Mouse (Mus musculus) gastrocnemius, postnatal 14 days (tissue): ENCODE results near the gene Fam83e. TPM values are rescaled to one million over a fixed set of nuclear protein-coding genes. Genes with fewer than 3 reads are reported as not detected.

Source experiments
- DNase-seq: peaks from one replicate; pipeline ENCODE4 v3.0.0; 2021; ENCODE audit warnings: mixed read lengths
- intact Hi-C: fragments of 180-260 bp; cut with DNase I; formaldehyde crosslinking; loops from one replicate; pipeline ENCODE4 v1.15.1; 2025; ENCODE audit warnings: low total_unique reads
- total RNA-seq, 2 experiments: library from RNA; stranded (reverse); gene quantifications; 2 replicates each; pipeline ENCODE4 v1.2.3; 2021

Gene Fam83e
- total RNA-seq, 2 experiments from 2014 or later, result 0.16 TPM

DNA sequence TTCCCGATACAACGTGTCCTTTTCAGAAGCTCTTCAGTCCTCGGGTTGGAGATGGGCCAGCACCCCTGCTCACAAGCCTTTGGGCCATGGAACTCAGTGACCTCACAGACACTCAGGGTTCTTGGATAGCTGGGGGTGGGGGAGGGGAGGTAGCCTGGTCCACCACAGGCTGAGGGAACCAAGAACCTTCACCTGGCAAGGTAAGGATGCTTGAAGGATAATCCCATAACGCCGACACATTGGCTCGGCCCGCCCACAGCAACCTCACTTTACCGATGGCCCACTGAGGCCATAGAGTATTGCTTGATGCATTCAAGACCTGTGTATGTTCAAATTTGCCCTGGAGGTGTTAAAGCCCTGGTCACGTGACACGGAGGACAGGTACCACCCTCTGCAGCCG is 4.7 kb downstream of the Fam83e start, which contains the start of gene Spaca4:
Gene Spaca4, minus strand, starts transcription at position 101 of the 400 bp plus-strand sequence.
- no peak for DNase-seq
- intact Hi-C loops, result no loop called here

DNA sequence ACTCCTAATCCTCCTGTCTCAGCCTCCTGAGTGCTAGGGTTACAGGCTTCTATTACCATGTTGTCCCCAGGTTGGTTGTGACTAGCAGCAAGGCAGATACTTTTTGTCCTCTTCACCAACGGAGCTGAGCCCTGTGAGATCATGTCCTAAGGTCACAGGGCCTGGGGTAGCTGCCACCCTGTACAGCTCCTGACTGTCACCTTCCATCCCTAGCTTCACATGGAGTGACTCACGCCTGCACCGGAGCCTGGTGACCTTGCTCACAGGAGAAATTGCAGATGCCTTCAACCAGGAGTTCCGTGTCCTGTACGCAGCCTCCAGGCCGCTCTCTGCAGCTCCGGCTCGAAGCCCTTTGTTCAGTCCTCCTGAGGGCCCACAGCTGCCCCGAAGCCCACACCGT is 5.4 kb downstream of the Fam83e start:
- intact Hi-C loops, result no loop called here
- no peak for DNase-seq

GRCm38 (mm10) chr7:45727625-45728024 is 6.6 kb downstream of the Fam83e start:
- no peak for DNase-seq
- intact Hi-C loops, result no loop called here

GRCm38 (mm10) chr7:45730727-45731431 is 9.9 kb downstream of the Fam83e start:
- intact Hi-C loops, result no loop called here
- DNase-seq, result no peak

DNA sequence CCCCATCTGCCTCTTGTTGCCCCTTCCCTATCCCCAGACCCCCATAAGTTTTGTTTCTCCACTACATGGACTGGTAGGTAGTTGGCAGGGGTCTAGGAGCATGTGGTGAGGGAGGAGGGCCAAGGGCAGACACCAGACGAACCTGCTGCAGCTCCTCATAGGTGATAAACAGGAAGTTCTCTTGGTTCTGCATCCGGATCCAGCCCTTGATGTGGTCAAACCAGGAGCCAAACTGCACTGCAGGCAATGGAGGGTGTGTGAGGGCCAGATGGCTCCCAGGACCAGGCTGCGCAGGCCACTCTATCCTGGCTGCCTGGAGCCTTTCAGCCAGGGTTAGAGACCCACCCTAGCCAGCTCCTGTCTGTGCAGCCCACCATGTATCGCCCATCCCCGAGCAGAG is 12.5 kb downstream of the Fam83e start:
- intact Hi-C loops, result no loop called here

DNA sequence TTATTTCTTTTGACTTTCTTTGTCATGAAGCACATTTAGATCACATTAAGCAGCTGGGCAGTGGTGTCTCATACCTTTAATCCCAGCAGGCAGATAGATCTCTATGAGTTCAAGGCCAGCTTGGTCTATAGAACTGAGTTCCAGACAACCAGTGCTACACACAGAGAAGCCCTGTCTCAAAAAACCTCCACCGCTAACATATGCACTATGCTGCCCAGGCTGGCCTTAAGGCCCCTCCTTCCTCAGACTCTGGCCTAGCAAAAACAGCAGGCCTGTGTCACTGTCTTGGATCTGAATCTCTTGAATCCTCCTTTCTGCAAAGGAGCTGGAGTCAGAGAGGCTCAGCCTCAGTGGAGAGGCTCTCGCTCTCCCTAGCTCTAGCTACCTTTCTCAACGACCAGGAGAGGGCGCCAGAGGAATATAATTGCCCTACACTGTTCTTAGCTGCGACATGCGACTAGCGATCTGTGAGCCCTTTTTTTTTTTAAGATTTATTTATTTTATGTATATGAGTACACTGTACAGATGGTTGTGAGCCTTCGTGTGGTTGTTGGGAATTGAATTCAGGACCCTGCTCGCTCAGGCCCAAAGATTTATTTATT is 18.3 kb downstream of the Fam83e start:
- intact Hi-C loops, result loop anchor here (2.0 kb wide), 1 partner anchor 62 kb away; no protein-coding TSS in a partner anchor

More for the DNA sequence above, 12.5 kb downstream of the Fam83e start:
- DNase-seq, result no peak

DNA sequence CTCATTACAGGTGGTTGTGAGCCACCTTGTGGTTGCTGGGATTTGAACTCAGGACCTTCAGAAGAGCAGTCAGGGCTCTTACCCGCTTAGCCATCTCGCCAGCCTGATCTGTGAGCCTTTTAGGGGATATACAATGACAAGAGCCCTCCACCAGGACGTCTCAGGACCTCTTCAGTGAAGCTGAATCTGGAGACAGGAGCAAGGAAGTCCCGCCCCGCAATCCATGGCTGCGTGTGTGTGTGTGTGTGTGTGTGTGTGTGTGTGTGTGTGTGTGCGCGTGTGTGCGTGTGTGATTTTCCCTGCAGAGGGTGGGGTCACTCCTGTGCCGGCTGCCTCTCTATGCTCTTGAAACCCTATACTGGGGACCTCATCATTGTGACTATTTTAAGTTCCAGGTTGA is 18.8 kb downstream of the Fam83e start:
- intact Hi-C loops, result loop anchor here (2.0 kb wide), 1 partner anchor 61 kb away; no protein-coding TSS in a partner anchor
- no peak for DNase-seq

More for the DNA sequence above, 18.3 kb downstream of the Fam83e start:
- DNase-seq, result peak; percentile 75

DNA sequence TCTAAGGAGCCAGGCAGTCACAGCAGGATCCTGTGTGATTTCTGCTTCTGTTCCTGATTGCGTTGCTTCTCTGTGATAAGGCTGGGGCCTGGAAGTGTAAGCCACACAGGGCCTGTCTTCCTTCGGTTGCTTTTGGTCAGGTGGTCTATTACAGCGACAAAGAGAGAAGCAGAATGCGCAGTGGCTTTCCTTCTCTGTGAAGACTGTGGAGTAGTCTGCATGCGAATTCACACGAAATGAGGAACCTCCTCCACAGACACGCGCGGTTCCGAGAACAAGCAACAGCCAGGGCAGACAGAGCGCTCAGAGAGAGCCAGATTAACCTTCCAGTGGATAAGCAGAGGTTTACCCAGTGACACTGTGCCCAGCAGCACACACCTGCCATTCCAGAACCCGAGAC is 20.3 kb downstream of the Fam83e start:
- intact Hi-C loops, result no loop called here
- no peak for DNase-seq

DNA sequence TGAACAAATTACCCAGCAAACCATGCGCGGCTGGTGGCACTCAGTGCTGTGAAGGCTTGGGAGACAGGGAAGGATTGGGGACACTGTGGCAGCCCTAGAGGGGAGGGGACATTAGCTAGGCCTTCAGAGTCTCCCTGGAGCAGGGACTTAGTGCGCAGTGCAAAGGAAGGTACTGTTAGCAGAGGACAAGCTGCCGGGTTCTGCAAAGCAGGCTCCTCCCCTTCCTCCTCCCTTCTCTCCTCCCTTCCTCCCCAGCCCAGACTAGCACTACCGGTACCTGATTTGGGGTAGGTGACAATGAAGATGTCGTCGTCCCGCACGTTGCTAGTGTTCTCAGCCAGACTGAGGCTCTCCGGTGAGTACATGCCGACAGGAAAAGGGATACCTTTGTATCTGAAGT is 20.8 kb downstream of the Fam83e start:
- DNase-seq, result no peak
- intact Hi-C loops, result no loop called here

DNA sequence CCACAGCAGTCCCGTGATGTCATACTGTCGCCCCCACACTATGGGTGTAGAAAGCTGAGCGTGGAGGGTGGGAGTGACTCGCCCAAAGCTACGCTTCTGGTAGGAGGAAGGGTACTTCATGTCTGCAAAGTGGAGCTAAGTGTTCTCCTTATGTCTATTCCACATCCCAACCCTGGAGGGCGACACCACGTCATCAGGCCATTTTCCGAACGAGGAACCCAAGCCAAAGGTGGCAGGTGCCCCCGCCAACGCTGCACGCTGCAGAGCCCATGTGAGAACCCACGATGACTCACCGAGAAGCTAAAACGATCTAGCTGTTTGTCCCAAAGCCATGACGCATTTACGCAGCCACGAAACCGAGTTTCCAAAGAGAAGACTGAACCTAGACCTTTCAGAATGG is 21.3 kb downstream of the Fam83e start:
- DNase-seq, result no peak
- intact Hi-C loops, result no loop called here

- intact Hi-C loops, result loop anchor here (2.0 kb wide), 1 partner anchor 50 kb away; no protein-coding TSS in a partner anchor
- DNase-seq, result peak; percentile 72
Measured at GRCm38 (mm10) chr7:45744387-45744786, 23.4 kb downstream of the Fam83e start.

- intact Hi-C loops, result no loop called here
Measured at GRCm38 (mm10) chr7:45746518-45746917, 25.5 kb downstream of the Fam83e start.

DNA sequence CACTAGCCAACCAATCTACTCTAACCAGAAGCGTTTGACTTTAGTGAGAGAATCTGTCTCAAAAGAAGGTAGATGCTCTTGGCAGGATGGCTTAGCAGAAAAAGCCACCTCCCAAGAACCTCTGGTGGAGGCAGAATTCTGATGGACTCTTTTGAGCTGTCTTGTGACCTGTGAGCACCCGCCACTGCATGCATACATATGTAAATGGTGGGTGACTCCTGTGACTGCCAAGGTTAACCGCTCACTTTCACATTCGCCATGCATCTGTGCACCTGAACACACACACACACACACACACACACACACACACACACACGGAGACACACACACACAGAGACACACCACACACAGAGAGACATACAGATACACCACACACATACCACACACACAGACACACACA is 26.4 kb downstream of the Fam83e start:
- DNase-seq, result no peak
- intact Hi-C loops, result no loop called here

More at GRCm38 (mm10) chr7:45746518-45746917, 25.5 kb downstream of the Fam83e start:
- no peak for DNase-seq

GRCm38 (mm10) chr7:45748110-45748509 is 27.1 kb downstream of the Fam83e start:
- intact Hi-C loops, result no loop called here
- DNase-seq, result no peak

DNA sequence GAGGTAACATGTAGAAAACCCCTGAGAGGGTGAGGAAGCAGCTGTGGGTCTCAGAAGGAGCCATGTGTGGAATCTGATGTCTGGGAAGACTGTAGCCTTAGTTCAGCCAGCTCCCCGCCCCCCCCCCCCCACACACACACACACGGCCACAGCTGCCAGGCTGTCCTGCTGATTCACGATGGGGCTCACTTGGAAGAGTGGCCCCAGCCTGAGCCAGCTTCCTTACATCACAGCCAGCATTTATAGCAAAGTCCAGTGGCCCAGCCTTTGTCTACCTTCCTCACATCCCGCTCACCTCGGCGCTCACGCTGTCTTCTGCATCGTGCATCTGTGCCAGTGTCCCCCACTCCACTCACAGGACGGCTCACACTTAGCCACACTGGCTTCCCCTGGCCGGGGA is 28.4 kb downstream of the Fam83e start:
- DNase-seq, result no peak
- intact Hi-C loops, result no loop called here

DNA sequence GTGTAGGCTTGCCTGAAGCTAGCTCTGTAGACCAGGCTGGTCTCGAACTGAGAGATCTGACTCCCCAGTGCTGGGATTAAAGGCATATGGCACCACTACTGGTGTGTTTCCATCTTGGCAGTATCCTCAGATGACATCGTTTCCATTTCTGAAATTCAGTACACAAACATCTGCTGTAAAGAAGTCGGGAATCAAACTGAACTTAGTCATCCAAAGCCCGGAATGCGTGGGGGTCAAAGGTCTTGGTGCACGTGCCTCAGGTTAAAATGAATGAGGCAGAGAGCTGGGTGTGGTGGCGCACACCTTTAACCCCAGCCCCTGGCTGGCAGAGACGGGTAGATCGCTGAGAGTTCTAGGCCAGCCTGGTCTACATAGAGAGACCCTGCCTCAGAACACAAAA is 29.1 kb downstream of the Fam83e start:
- intact Hi-C loops, result no loop called here
- no peak for DNase-seq

GRCm38 (mm10) chr7:45755703-45756102 is 34.7 kb downstream of the Fam83e start:
- intact Hi-C loops, result no loop called here

DNA sequence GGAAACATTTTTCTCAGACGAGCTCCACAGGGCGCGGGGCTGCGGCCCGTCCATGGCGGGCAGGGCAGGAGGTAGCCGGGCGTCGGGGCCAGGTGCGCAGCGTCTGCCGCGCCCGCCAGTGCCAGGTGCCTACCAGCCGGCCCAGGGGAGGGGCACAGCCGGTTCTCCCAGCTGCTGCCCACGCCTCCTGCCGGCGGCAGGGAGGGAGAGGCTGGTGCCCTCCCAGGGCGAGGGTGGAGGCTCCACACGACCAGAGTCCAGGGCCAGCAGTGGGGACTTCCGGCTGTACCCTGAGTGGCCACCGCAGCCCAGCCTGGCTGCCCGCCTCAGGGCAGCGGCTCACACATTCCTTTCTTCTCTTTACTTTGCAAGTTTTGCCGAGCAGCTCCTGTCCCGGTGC is 38.4 kb downstream of the Fam83e start:
- intact Hi-C loops, result no loop called here
- no peak for DNase-seq

More at GRCm38 (mm10) chr7:45755703-45756102, 34.7 kb downstream of the Fam83e start:
- no peak for DNase-seq

- intact Hi-C loops, result no loop called here
- DNase-seq, result no peak
Measured at GRCm38 (mm10) chr7:45760151-45760550, 39.1 kb downstream of the Fam83e start.

- intact Hi-C loops, result no loop called here
Measured at GRCm38 (mm10) chr7:45765995-45766394, 45.0 kb downstream of the Fam83e start.

DNA sequence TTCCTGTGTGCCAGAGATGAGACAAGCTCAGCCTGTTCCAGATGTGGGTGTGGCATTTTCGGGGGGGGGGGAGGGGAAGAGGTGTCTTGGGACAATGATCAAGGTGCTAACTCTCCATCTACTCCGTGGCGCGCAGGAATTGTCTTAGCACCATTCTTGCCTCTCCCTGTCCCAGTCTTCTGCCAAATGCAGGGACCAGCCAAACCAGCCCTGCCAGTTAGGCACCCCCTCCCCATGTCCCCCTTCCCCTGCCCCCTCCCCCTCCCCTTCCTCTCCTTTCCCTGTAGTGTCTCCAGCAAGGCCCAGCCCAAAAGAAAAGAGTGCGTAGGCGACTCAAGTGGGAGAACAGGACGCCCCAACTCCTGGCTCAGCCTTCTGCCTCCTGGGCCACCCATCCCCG is 45.8 kb downstream of the Fam83e start:
- intact Hi-C loops, result no loop called here
- DNase-seq, result no peak

More at GRCm38 (mm10) chr7:45765995-45766394, 45.0 kb downstream of the Fam83e start:
- no peak for DNase-seq
